Mouse (Mus musculus) E14TG2a.4 (cell line): Measurements from ENCODE around the gene Usp7.

ENCODE experiments used
- H3K27me3 ChIP-seq: 2 replicates; pipeline ENCODE4 v1.6.1; 2014; ENCODE audit warnings: low read length, control low read depth; ENCODE audit not compliant: insufficient read depth
- H3K36me3 ChIP-seq: 2 replicates; pipeline ENCODE4 v1.6.1; 2014; ENCODE audit warnings: low read length, control low read depth; ENCODE audit not compliant: insufficient read depth
- H3K4me1 ChIP-seq: replicated peaks from 2 replicates; pipeline ENCODE4 v1.6.1; 2014; ENCODE audit warnings: low read depth, low read length, control low read depth
- H3K4me3 ChIP-seq: replicated peaks from 2 replicates; pipeline ENCODE4 v1.5.1; 2014; ENCODE audit warnings: mild to moderate bottlenecking, low read length
- H3K9me3 ChIP-seq: 2 replicates; pipeline ENCODE4 v1.6.1; 2014; ENCODE audit warnings: low read length, control low read depth
- CTCF ChIP-seq: conservative IDR thresholded peaks from 2 replicates; pipeline ENCODE4 v1.5.1; 2014; ENCODE audit warnings: low read length
- NANOG ChIP-seq: IDR thresholded peaks from 2 replicates; pipeline ENCODE4 v1.6.1; 2014; ENCODE audit warnings: borderline replicate concordance, low read length, mixed read lengths
- POU5F1 ChIP-seq: IDR thresholded peaks from 2 replicates; pipeline ENCODE4 v1.6.1; 2014; ENCODE audit warnings: low read length, borderline replicate concordance

Gene Usp7

DNA sequence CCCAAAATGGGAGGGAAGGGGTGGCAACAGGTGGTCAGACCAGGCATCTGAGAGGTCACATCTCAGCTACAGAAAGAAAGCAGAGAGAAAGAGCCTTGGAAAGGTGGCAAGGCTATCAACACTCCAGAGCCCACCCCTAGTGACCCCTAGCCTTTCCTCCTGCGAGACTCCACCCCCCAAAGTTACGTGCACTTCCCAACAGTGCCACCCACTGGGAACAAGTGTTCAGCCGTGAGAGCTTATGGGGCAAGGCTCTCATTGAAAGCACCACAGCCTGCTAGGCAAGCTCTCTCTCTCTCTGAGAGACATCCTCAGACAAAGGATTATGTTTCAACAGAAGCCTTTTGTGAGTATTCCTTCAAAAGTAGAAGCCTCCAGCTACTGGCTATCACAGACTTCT lies 2.8 kb upstream of the Usp7 start:
- no peak overlapping the region for H3K4me3 ChIP-seq
- H3K9me3 ChIP-seq = no peaks in the 10 kb centered on the region
- H3K36me3 ChIP-seq = peaks cover 9% of the 10 kb centered on the region
- peaks cover 64% of the 10 kb centered on the region for H3K4me1 ChIP-seq
- H3K27me3 ChIP-seq = no peaks in the 10 kb centered on the region
- no peak for TF ChIP-seq NANOG
- TF ChIP-seq CTCF = no peak
- no peak for TF ChIP-seq POU5F1

DNA sequence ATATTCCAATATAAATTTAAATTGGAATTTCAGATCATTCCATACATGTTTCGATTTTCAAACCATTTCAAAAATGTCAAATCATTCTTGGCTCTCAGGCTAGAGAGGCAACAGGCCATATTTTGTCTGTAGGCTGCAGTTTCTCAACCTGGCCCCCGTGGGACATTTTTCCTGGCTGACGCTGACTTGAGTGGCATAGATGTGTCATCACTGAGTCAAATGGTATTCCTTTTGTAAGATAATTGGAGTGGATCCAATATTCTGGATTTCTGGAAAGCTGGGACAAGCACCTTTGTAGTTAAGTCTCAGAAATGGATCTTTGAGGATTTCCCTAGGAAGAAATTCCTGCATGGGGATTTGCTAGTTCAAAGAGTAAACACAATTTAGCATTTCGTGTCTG lies 1.2 kb downstream of the Usp7 start:
- Histone ChIP-seq H3K4me1 (peaks cover 84% of the 10 kb centered on the region), H3K36me3 (peaks cover 23% of the 10 kb centered on the region), H3K27me3 (no peaks in the 10 kb centered on the region), H3K9me3 (no peaks in the 10 kb centered on the region), H3K4me3 (peak overlapping the region; percentile 80)
- TF ChIP-seq POU5F1 (no peak), CTCF (no peak), NANOG (no peak)

DNA sequence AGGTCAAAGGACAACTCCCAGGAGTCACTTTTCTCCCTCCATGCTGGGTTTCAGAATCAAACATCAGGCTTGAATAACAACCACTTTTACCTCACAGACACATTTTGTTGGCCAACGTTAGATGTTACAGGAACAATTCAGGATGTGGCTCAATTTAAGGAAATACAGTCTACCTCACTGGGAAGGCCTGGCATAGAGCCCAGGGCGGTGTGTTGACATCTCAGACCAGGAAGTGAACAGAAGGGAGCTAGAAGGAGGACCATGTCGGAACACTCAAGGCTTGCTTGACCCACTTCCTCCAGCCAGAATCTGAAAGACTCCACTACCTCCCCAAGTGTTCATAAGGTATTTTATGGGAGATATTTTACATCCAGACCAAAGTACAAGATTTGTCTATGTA lies 7.4 kb downstream of the Usp7 start:
- H3K27me3 ChIP-seq = no peaks in the 10 kb centered on the region
- 0 out of 2 replicates have a peak overlapping the region, but pooled peaks have one; percentile 5 for H3K4me3 ChIP-seq
- no peaks in the 10 kb centered on the region for H3K9me3 ChIP-seq
- H3K36me3 ChIP-seq = peaks cover 45% of the 10 kb centered on the region
- peaks cover 83% of the 10 kb centered on the region for H3K4me1 ChIP-seq
- TF ChIP-seq POU5F1 (no peak), NANOG (no peak), CTCF (no peak)

DNA sequence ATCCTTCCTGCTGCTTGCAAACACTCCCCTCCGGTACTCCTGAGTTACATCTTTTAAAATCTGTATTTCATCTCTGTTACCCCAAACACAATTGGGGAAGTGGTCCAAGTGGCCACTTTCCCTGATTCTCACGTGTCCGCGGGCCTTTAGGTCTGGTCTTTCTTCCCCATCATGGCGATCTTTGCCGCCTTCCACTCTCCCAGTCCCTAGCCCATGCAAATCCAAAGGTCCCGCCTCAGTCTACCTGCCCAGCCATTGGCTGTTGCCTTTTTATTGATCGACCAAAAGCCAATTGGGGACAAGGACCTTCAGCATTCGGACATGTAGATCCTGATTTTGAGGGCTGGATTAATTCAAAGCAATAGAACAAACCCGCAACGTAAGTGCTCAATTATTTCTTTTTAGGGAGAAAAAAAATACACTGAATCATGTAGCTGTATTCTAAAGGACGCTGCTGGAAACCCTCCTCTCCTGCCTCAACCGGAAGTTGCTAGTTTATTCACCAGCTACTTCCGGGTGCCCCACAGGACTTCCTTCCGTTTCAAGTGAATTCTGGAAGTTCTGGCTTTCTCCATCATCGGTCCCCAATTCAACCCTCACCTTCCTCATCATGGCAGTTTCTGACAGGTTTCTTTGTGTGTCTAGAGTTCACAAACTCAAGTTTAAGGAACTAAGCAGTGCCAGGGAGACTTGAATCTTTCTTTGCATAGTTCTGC lies 8.8 kb downstream of the Usp7 start:
- H3K4me1 ChIP-seq = peaks cover 77% of the 10 kb centered on the region
- H3K27me3 ChIP-seq = no peaks in the 10 kb centered on the region
- TF ChIP-seq NANOG (no peak), POU5F1 (no peak), CTCF (no peak)
- H3K4me3 ChIP-seq = peak overlapping the region; percentile 84
- H3K36me3 ChIP-seq = peaks cover 43% of the 10 kb centered on the region
- no peaks in the 10 kb centered on the region for H3K9me3 ChIP-seq

DNA sequence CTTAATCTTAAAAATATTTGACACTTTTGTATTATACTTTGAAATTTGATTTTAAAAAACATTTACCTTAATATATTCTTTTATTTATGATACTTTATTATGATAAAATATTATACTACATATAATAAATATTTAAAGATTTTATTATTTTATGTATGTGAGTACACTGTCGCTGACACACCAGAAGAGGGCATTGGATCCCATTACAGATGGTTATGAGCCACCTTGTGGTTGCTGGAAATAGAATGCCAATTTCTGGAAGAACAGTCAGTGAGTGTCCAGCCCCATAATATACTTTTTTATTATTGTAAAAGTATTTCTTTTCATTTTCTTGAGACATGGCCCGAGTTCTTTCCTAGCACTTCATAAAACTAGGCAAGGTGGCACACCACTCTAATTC lies 10.4 kb downstream of the Usp7 start:
- Histone ChIP-seq H3K27me3 (no peaks in the 10 kb centered on the region), H3K36me3 (peaks cover 55% of the 10 kb centered on the region), H3K4me1 (peaks cover 76% of the 10 kb centered on the region), H3K9me3 (no peaks in the 10 kb centered on the region), H3K4me3 (peak overlapping the region; percentile 84)
- TF ChIP-seq POU5F1 (no peak), CTCF (peak; percentile 20; the same call in 1 of the 2 replicates)

DNA sequence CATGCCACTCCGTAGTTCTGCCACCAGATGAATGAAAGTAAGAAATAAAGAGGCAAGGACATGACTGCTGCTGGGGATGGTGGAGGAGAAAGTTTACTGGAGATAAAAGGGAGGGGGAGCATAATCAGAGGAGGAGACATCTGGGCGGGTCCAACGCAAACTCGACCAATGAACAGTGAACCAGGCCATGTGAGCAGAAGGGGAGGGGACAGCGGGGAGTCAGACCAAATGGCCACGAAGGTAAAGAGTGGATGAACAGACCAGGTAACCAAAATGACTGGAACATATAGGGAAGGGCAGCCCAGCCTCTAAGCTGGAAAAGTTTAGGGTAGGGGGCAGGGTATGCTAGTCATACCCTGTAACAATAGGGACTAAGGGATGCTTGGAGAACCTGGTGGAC lies 10.9 kb downstream of the Usp7 start:
- TF ChIP-seq NANOG = no peak
- no peak for TF ChIP-seq POU5F1
- TF ChIP-seq CTCF = no peak
- no peaks in the 10 kb centered on the region for H3K9me3 ChIP-seq
- H3K36me3 ChIP-seq = peaks cover 53% of the 10 kb centered on the region
- peak overlapping the region; percentile 84 for H3K4me3 ChIP-seq
- peaks cover 76% of the 10 kb centered on the region for H3K4me1 ChIP-seq
- H3K27me3 ChIP-seq = no peaks in the 10 kb centered on the region

DNA sequence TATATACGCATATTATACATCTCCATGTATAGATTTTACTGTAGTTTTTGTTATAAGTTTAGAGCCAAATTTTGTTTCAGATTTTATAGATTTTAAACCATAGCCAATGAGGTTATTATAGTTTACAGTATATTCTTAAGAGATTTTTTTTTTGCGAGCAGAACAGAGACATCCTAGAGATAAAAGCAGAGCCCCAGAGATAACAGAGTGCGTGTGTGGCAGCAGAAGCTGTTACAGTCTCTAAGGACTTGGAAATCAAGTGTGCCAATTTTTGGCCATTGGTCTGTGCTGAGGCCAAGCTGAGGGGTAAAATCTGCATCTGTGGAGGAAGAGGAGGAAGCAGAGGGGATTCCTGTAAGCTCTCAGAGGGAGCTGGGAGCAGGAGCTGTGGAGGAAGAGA lies 11.9 kb downstream of the Usp7 start:
- TF ChIP-seq CTCF = no peak
- TF ChIP-seq POU5F1 = no peak
- TF ChIP-seq NANOG = no peak
- H3K27me3 ChIP-seq = no peaks in the 10 kb centered on the region
- H3K9me3 ChIP-seq = no peaks in the 10 kb centered on the region
- H3K36me3 ChIP-seq = peaks cover 53% of the 10 kb centered on the region
- H3K4me1 ChIP-seq = peaks cover 76% of the 10 kb centered on the region
- peak overlapping the region; percentile 84 for H3K4me3 ChIP-seq

DNA sequence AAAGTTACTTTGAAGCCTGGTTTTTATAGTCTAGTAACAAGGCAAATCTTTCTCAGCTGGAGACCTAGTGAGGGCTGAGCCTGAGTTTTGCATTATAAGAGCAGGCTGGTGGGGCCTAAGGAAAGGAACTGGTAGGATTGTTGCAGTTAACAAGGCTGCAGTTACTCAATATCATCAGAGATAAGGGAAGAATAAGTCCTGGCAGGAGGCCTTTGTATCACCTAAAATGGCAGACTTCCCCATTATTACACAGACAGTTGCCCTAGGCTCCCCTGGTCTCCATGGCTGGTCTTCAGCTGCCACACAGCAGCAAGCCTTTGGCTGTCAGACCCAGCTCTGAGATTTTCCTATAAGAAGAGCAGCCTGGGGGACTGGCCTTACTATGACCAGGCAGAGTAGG lies 13.4 kb downstream of the Usp7 start:
- H3K4me1 ChIP-seq = peaks cover 76% of the 10 kb centered on the region
- H3K27me3 ChIP-seq = no peaks in the 10 kb centered on the region
- no peaks in the 10 kb centered on the region for H3K9me3 ChIP-seq
- TF ChIP-seq POU5F1 = peak; percentile 19; the same call in 1 of the 2 replicates
- TF ChIP-seq NANOG = peak; percentile 92
- TF ChIP-seq CTCF = no peak
- peak overlapping the region; percentile 27 for H3K4me3 ChIP-seq
- H3K36me3 ChIP-seq = peaks cover 57% of the 10 kb centered on the region

DNA sequence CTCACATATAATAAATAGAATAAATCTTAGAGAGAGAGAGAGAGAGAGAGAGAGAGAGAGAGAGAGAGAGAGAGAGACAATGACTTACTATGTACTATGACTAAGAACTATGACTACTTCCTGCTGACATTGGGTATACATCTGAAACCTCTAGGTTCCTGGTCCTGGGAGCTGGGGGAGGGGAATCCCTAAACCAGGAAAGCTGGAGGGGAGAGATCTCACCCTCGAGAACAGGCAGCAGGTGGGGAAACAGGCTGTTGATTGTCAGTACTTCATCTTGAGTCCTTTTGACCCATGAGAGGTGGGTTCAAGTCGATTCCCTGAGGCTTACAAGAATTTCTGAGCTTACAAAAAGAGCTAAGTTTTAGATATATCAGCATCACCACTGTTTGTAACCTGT lies 14.9 kb downstream of the Usp7 start:
- TF ChIP-seq CTCF = no peak
- TF ChIP-seq POU5F1 = no peak
- no peak for TF ChIP-seq NANOG
- Histone ChIP-seq H3K27me3 (no peaks in the 10 kb centered on the region), H3K4me1 (peaks cover 88% of the 10 kb centered on the region), H3K9me3 (no peaks in the 10 kb centered on the region), H3K4me3 (peak overlapping the region; percentile 55), H3K36me3 (peaks cover 57% of the 10 kb centered on the region)
